Mouse (Mus musculus): ENCODE data around the gene Ppp6r3. TPM values are rescaled to one million over a fixed set of nuclear protein-coding genes. Genes with fewer than 3 reads are reported as not detected.
A peak's percentile ranks its signal among the peaks of the same experiment; 100 is the strongest.

Gene Ppp6r3
- total and polyA plus RNA-seq, 3 experiments, result 55.9 to 117 (median 83.9) TPM

GRCm38 (mm10) chr19:3528646-3529045 is 46.9 kb downstream of the Ppp6r3 start:
- no peak for DNase-seq

- no peak for DNase-seq
Observed at GRCm38 (mm10) chr19:3527531-3527930, 48.0 kb downstream of the Ppp6r3 start.

- DNase-seq, result no peak
Observed at GRCm38 (mm10) chr19:3519471-3520169, 55.9 kb downstream of the Ppp6r3 start.

- DNase-seq, result no peak
Observed at GRCm38 (mm10) chr19:3497216-3497615, 78.3 kb downstream of the Ppp6r3 start.

GRCm38 (mm10) chr19:3489826-3490225 is 85.7 kb downstream of the Ppp6r3 start:
- DNase-seq, result no peak

- no peak for DNase-seq
Observed at GRCm38 (mm10) chr19:3482831-3483230, 92.7 kb downstream of the Ppp6r3 start.

GRCm38 (mm10) chr19:3480101-3480500 is 95.4 kb downstream of the Ppp6r3 start:
- no peak for DNase-seq

- no peak for DNase-seq
Observed at GRCm38 (mm10) chr19:3476996-3477395, 98.6 kb downstream of the Ppp6r3 start.

- no peak for DNase-seq
Observed at GRCm38 (mm10) chr19:3471218-3471617, 104.3 kb downstream of the Ppp6r3 start.

GRCm38 (mm10) chr19:3467574-3467973 is 108.0 kb downstream of the Ppp6r3 start:
- DNase-seq, result no peak

- no peak for DNase-seq
Observed at GRCm38 (mm10) chr19:3459986-3460385, 115.6 kb downstream of the Ppp6r3 start.

- peak; percentile 28 for DNase-seq
Observed at GRCm38 (mm10) chr19:3458331-3459099, 117.0 kb downstream of the Ppp6r3 start.

GRCm38 (mm10) chr19:3457700-3458099 is 117.8 kb downstream of the Ppp6r3 start:
- DNase-seq, result no peak

- no peak for DNase-seq
Observed at GRCm38 (mm10) chr19:3451649-3452048, 123.9 kb downstream of the Ppp6r3 start.

- DNase-seq, result peak; percentile 72
Observed at GRCm38 (mm10) chr19:3451170-3451569, 124.4 kb downstream of the Ppp6r3 start.

- no peak for DNase-seq
Observed at GRCm38 (mm10) chr19:3450714-3451113, 124.8 kb downstream of the Ppp6r3 start.

GRCm38 (mm10) chr19:3449248-3449647 is 126.3 kb downstream of the Ppp6r3 start:
- DNase-seq, result no peak

GRCm38 (mm10) chr19:3447348-3447747 is 128.2 kb downstream of the Ppp6r3 start:
- DNase-seq, result no peak

- DNase-seq, result no peak
Observed at GRCm38 (mm10) chr19:3441092-3441491, 134.5 kb downstream of the Ppp6r3 start.

- no peak for DNase-seq
Observed at GRCm38 (mm10) chr19:3440667-3441066, 134.9 kb downstream of the Ppp6r3 start.

- no peak for DNase-seq
Observed at GRCm38 (mm10) chr19:3437980-3438379, 137.6 kb downstream of the Ppp6r3 start.

- no peak for DNase-seq
Observed at GRCm38 (mm10) chr19:3436840-3437239, 138.7 kb downstream of the Ppp6r3 start.

GRCm38 (mm10) chr19:3435824-3436223 is 139.7 kb downstream of the Ppp6r3 start:
- no peak for DNase-seq

- DNase-seq, result no peak
Observed at GRCm38 (mm10) chr19:3434641-3435040, 140.9 kb downstream of the Ppp6r3 start.

Measured in adrenal gland, adult 2 months (tissue).